Mouse (Mus musculus) heart, adult 10 weeks (tissue): ENCODE data around the gene Dyrk3. TPM values are rescaled to one million over a fixed set of nuclear protein-coding genes. Genes with fewer than 3 reads are reported as not detected.

Source experiments
- polyA plus RNA-seq: library from polyadenylated mRNA; stranded (reverse); fragments of 350-450 nt; fragmentation: Illumina TruSeq; extraction: RNeasy Lipid Tissue Mini Kit (QIAGEN cat#74804); gene quantifications from one replicate; pipeline ENCODE4 v1.2.3, GENCODE M21; 2014; ENCODE audit warnings: low read depth, low replicate concordance

Dyrk3 gene
- polyA plus RNA-seq, result not detected

GRCm38 (mm10) chr1:131138191-131139016 is at the start of gene Dyrk3:
Gene Dyrk3, minus strand, starts transcription at chr1:131138340.

GRCm38 (mm10) chr1:131153018-131153629 is 15.0 kb upstream of the Dyrk3 start, which contains the start of gene Eif2d:
Gene Eif2d, plus strand, starts transcription at chr1:131153181.

GRCm38 (mm10) chr1:131097700-131098094 is 40.4 kb downstream of the Dyrk3 start, which contains the start of gene Mapkapk2:
Gene Mapkapk2, minus strand, starts transcription at chr1:131097826.

Other genes with a start within 250 kb of the Dyrk3 start
- not detected for gene Il20, start 226.9 kb downstream of the Dyrk3 start, polyA plus RNA-seq
- not detected for gene Il19, start 198.2 kb downstream of the Dyrk3 start, polyA plus RNA-seq
- gene Il10, start 118.5 kb downstream of the Dyrk3 start, polyA plus RNA-seq, result not detected
- 238 TPM for gene Mapkapk2, start 40.5 kb downstream of the Dyrk3 start, polyA plus RNA-seq
- gene Eif2d, start 14.8 kb upstream of the Dyrk3 start, polyA plus RNA-seq, result 33.0 TPM
- 1.4 TPM for gene Rassf5, start 106.9 kb upstream of the Dyrk3 start, polyA plus RNA-seq
- 2.4 TPM for gene Ikbke, start 141.3 kb upstream of the Dyrk3 start, polyA plus RNA-seq